Mouse (Mus musculus): ENCODE measurements around the gene Lmtk2.

DNA sequence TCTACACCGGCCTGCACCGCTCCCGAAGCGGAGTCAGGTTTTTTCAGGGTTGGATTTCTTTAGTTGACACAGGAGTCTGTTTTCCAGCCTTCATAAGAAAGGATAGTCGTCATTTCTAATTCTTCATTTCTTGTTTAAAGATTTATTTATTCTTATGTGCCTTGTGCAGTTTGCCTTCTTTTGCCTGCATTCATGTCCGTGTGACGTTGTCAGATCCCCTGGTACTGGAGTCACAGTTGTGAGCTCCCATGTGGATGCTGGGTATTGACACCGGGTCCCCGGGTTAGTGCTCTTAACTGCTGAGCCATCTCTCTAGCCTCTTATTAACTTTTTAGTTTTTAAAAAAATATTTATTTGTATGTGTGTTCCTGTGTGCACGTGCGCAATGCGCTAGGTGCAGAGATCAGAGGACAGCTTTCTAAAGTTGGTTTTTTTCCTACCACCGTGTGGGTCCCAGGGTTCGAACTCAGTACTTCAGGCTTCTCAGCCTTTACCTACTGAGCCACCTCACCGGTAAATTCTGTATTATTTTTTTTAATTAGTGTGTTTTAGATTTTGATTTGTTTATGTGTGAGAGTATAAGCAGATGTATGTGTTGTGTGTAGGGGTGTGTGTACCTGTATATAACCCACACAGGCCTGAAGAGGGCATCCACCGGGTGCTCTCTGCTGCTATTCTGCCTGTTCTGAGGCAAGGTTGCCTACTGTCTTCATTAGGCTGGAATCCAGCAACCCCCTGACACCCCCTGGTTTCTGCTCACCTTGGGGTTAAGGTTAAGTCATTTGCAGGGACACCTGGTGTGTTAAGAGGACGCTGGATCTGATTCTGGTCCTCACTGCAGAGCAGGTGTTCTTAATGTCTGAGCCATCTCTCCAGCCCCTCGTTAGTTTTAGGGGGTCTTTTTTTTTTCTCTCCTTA is 123.9 kb downstream of the Lmtk2 start:
- TF ChIP-seq CTCF (IDR thresholded peaks at IDR 0.05; ENCODE audit: extremely low read depth, insufficient read depth, low read length) (no peak), POLR2A (IDR thresholded peaks at IDR 0.05; ENCODE audit: extremely low read depth, insufficient read depth, low read length) (no peak)

All from cortical plate, adult 2 months (tissue).